Comparison of ENCODE assay signal across 9 mouse cellular contexts in genomic region chrX:12959467-12960314, GRCm38 (mm10).
DNase-seq lines count a peak whose midpoint lies in the region; TF ChIP-seq lines count a peak whose summit lies in the region.
"Had no signal": no experiment of that assay in that cellular context is flagged by ENCODE, and none has a peak within 500 bp of the region (broad histone marks: within the 10 kb centered on the region; RNA-seq: fewer than 3 reads in every experiment).

No protein-coding gene starts in this region.

- H3K4me3 ChIP-seq in megakaryocyte, embryonic 14.5 days (replicated peaks) = peak overlapping the region; percentile 75
- H3K4me3 ChIP-seq: hindbrain, embryonic 15.5 days had no signal

- no peak for TF ChIP-seq CTCF in brain, embryonic 14.5 days (IDR thresholded peaks at IDR 0.05; ENCODE audit: borderline replicate concordance, extremely low read depth, insufficient read depth, insufficient read length)

- H3K36me3 ChIP-seq in megakaryocyte, embryonic 14.5 days (replicated peaks; ENCODE audit: low read length) = no peaks in the 10 kb centered on the region
- H3K36me3 ChIP-seq: hindbrain, embryonic 15.5 days had no signal

- no peaks in the 10 kb centered on the region for H3K27me3 ChIP-seq in megakaryocyte, embryonic 14.5 days (replicated peaks)
- H3K27me3 ChIP-seq: hindbrain, embryonic 15.5 days had no signal

- H3K4me1 ChIP-seq in megakaryocyte, embryonic 14.5 days = peaks cover 17% of the 10 kb centered on the region
- H3K4me1 ChIP-seq: hindbrain, embryonic 15.5 days had no signal

- TF ChIP-seq POLR2A in brain, embryonic 14.5 days (IDR thresholded peaks at IDR 0.05; ENCODE audit: borderline replicate concordance, extremely low read depth, insufficient read depth, insufficient read length, poor library complexity, severe bottlenecking) = no peak

- DNase-seq in kidney, postnatal 4 days = peak; percentile 3 to 21
- DNase-seq in kidney, adult 9 months = no peak
- peak; percentile 40 for DNase-seq in MN1 (ENCODE audit: low spot score)
- DNase-seq in brain, embryonic 14.5 days (ENCODE audit: low read depth) = peak; percentile 17
- DNase-seq in gastrocnemius, postnatal 10 days = no peak
- DNase-seq in spleen, adult 18-20 months = no peak
- DNase-seq: cerebellum, adult 18-20 months had no signal

- 0 out of 2 replicates have a peak, but pooled peaks cover 4% of the 10 kb centered on the region for H3K9me3 ChIP-seq in megakaryocyte, embryonic 14.5 days
- H3K9me3 ChIP-seq: hindbrain, embryonic 15.5 days had no signal

Comparison
In these comparisons a context has a peak if more than half of its experiments do, and no peak if none do; other contexts are left out.
1. DNase-seq: peak in kidney, postnatal 4 days (2 of 2), MN1 (single experiment) and brain, embryonic 14.5 days (single experiment); none in kidney, adult 9 months (single experiment), gastrocnemius, postnatal 10 days (single experiment) and spleen, adult 18-20 months (0 of 2).